In the genomic region with DNA sequence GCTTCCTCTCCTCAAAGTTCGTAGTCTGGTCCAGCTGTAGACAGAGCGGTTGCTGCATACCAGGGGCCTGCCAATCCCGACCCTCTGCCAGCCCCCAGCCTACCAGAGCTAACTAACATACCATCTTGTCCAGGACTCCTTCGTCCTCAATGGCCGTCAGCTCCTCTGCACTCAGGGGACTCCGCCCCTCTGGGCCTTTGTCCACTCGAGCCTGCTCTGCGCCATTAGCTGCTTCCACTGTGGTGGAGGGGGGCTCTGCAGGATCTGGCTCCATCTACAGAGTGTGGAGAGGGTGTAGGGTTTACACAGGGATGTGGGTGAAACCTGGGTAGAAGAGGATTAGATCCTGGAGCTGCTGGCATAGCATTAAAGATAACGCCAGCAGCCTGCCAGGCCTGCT, we compare ENCODE assay signal across 19 mouse cellular contexts. TPM values are rescaled to one million over a fixed set of nuclear protein-coding genes. Genes with fewer than 3 reads are reported as not detected.
DNase-seq lines count a peak whose midpoint lies in the region; ATAC-seq and TF ChIP-seq lines count a peak whose summit lies in the region.
"Had no signal": no experiment of that assay in that cellular context is flagged by ENCODE, and none has a peak within 500 bp of the region (broad histone marks: within the 10 kb centered on the region; RNA-seq: fewer than 3 reads in every experiment).

No protein-coding gene starts in this region.

- TF ChIP-seq EP300 in heart, adult 2 months (IDR thresholded peaks at IDR 0.05; ENCODE audit: insufficient read depth, low read depth, low read length), result no peak

- no peaks in the 10 kb centered on the region for H3K9me3 ChIP-seq in hindbrain, postnatal 0 days (ENCODE audit: low read length)
- no peaks in the 10 kb centered on the region for H3K9me3 ChIP-seq in hindbrain, embryonic 14.5 days (ENCODE audit: control insufficient read depth, low read length)
- H3K9me3 ChIP-seq: embryonic facial prominence, embryonic 10.5 days; forebrain, embryonic 13.5 days; heart, embryonic 13.5 days had no signal

- peak; percentile 20 for DNase-seq in cerebellum, adult 9-10 months
- no peak for DNase-seq in cerebellum, postnatal 4 days (ENCODE audit: low spot score in 2 of 2)
- peak in 1 of 2 experiments; percentile 49 for DNase-seq in heart, adult 2 months
- no peak for DNase-seq in heart, postnatal 25 days (ENCODE audit: low spot score)
- DNase-seq in hindbrain, postnatal 0 days (ENCODE audit: low spot score), result no peak
- DNase-seq in hindbrain, embryonic 14.5 days (ENCODE audit: low spot score), result no peak
- DNase-seq: adrenal gland, postnatal 14 days; cerebellum, postnatal 36 days; forebrain, postnatal 0 days; kidney, adult 11 months; kidney, adult 9 months had no signal

- H3K79me2 ChIP-seq in heart, adult 2 months (replicated peaks; ENCODE audit: control insufficient read depth, insufficient read depth, low read length), result no peaks in the 10 kb centered on the region
- H3K79me2 ChIP-seq in myocyte (ENCODE audit: control insufficient read depth, insufficient read depth), result no peaks in the 10 kb centered on the region

- H3K36me3 ChIP-seq in heart, adult 2 months (ENCODE audit: control insufficient read depth, insufficient read depth, low read length), result peaks cover 2% of the 10 kb centered on the region; the same call in 1 of the 2 replicates
- 0 out of 2 replicates have a peak, but pooled peaks cover 6% of the 10 kb centered on the region for H3K36me3 ChIP-seq in hindbrain, postnatal 0 days (ENCODE audit: insufficient read depth, low read length)
- peaks cover 3% of the 10 kb centered on the region; the same call in 1 of the 2 replicates for H3K36me3 ChIP-seq in hindbrain, embryonic 14.5 days (replicated peaks; ENCODE audit: control insufficient read depth, insufficient read depth)
- H3K36me3 ChIP-seq in myocyte (ENCODE audit: control insufficient read depth, insufficient read depth), result peaks cover 50% of the 10 kb centered on the region

- H3K27ac ChIP-seq in heart, adult 2 months, result peak overlapping the region; percentile 91
- H3K27ac ChIP-seq in hindbrain, postnatal 0 days, result peak overlapping the region; percentile 29; the same call in 1 of the 2 replicates
- no peak overlapping the region for H3K27ac ChIP-seq in hindbrain, embryonic 14.5 days
- H3K27ac ChIP-seq: embryonic facial prominence, embryonic 10.5 days; forebrain, embryonic 13.5 days; heart, embryonic 13.5 days had no signal

- WGBS in heart, adult 2 months, result 60% methylated on average over 9 of the region's 9 CpGs
- 68% methylated on average over 9 of the region's 9 CpGs for WGBS in hindbrain, postnatal 0 days
- WGBS in hindbrain, embryonic 14.5 days, result 81% methylated on average over 9 of the region's 9 CpGs

- ATAC-seq in hindbrain, postnatal 0 days, result no peak
- ATAC-seq in hindbrain, embryonic 14.5 days (ENCODE audit: low FRiP score), result no peak
- ATAC-seq in monocyte, adult 5-6 weeks (replicated peaks; ENCODE audit: insufficient number of reproducible peaks, low FRiP score, low TSS enrichment, poor library complexity, severe bottlenecking), result no peak
- ATAC-seq: activated CD4-positive, CD25-positive, alpha-beta regulatory T cell, adult 4 months; forebrain, embryonic 13.5 days; forebrain, postnatal 0 days; hindbrain, embryonic 16.5 days; Patski had no signal

- 0 out of 2 replicates have a peak, but pooled peaks have one; percentile 23 for TF ChIP-seq POLR2A in heart, adult 2 months (IDR thresholded peaks at IDR 0.05; ENCODE audit: insufficient read depth, low read depth, low read length)
- no peak for TF ChIP-seq POLR2A in myocyte (IDR thresholded peaks at IDR 0.05; ENCODE audit: insufficient read length, low read depth)

- H3K9ac ChIP-seq in heart, adult 2 months (ENCODE audit: low read depth, low read length), result peak overlapping the region; percentile 25
- no peak overlapping the region for H3K9ac ChIP-seq in hindbrain, postnatal 0 days (replicated peaks; ENCODE audit: low read length)
- no peak overlapping the region for H3K9ac ChIP-seq in hindbrain, embryonic 14.5 days
- H3K9ac ChIP-seq: forebrain, embryonic 13.5 days; forebrain, postnatal 0 days had no signal

- no peak overlapping the region for H3K4me2 ChIP-seq in hindbrain, postnatal 0 days (ENCODE audit: low read depth, low read length)
- no peak overlapping the region for H3K4me2 ChIP-seq in hindbrain, embryonic 14.5 days (replicated peaks)
- H3K4me2 ChIP-seq in myocyte (ENCODE audit: low read depth), result peak overlapping the region; percentile 81
- H3K4me2 ChIP-seq: forebrain, embryonic 13.5 days had no signal

- peaks cover 1% of the 10 kb centered on the region; the same call in 1 of the 2 replicates for H3K4me1 ChIP-seq in heart, adult 2 months (ENCODE audit: control insufficient read depth, insufficient read depth, low read length)
- no peaks in the 10 kb centered on the region for H3K4me1 ChIP-seq in hindbrain, postnatal 0 days (ENCODE audit: insufficient read depth, low read length)
- H3K4me1 ChIP-seq in hindbrain, embryonic 14.5 days (replicated peaks; ENCODE audit: control insufficient read depth, insufficient read depth, low read length), result no peaks in the 10 kb centered on the region
- H3K4me1 ChIP-seq: forebrain, embryonic 13.5 days had no signal

- no peaks in the 10 kb centered on the region for H3K27me3 ChIP-seq in heart, adult 2 months (ENCODE audit: control insufficient read depth, insufficient read depth, low read length)
- no peaks in the 10 kb centered on the region for H3K27me3 ChIP-seq in hindbrain, postnatal 0 days (ENCODE audit: insufficient read depth, low read length)
- no peaks in the 10 kb centered on the region for H3K27me3 ChIP-seq in hindbrain, embryonic 14.5 days (ENCODE audit: control insufficient read depth, insufficient read depth, low read length)
- no peaks in the 10 kb centered on the region for H3K27me3 ChIP-seq in myocyte (ENCODE audit: control insufficient read depth, insufficient read depth, insufficient read length)
- H3K27me3 ChIP-seq: forebrain, embryonic 13.5 days; heart, embryonic 13.5 days; Patski had no signal

- TF ChIP-seq CTCF in heart, adult 2 months (IDR thresholded peaks at IDR 0.05), result no peak
- no peak for TF ChIP-seq CTCF in hindbrain, postnatal 0 days (IDR thresholded peaks at IDR 0.05; ENCODE audit: low read depth)

- H3K4me3 ChIP-seq in heart, adult 2 months, result peak overlapping the region; percentile 32
- no peak overlapping the region for H3K4me3 ChIP-seq in hindbrain, postnatal 0 days (ENCODE audit: low read length)
- H3K4me3 ChIP-seq in hindbrain, embryonic 14.5 days (replicated peaks; ENCODE audit: low read length), result no peak overlapping the region
- peak overlapping the region; percentile 12 for H3K4me3 ChIP-seq in myocyte
- H3K4me3 ChIP-seq: embryonic facial prominence, embryonic 10.5 days; forebrain, embryonic 13.5 days; heart, embryonic 13.5 days had no signal

- H3ac ChIP-seq in myocyte (ENCODE audit: control insufficient read depth, insufficient read length), result no peak overlapping the region

- intact Hi-C loops in heart, adult 2 months (cut with DNase I), result no loop called here
- intact Hi-C loops in heart, postnatal 25 days (cut with DNase I), result no loop called here

TF ChIP-seq in myocyte, 11 proteins besides CTCF, POLR2A, EP300 and RAD21 (continues in another document):
- TF ChIP-seq MAX (IDR thresholded peaks at IDR 0.05; ENCODE audit: low read depth), result no peak
- no peak for TF ChIP-seq REST (IDR thresholded peaks at IDR 0.05; ENCODE audit: insufficient read depth, insufficient read length)
- TF ChIP-seq MYOG (IDR thresholded peaks at IDR 0.05; ENCODE audit: control insufficient read depth in 1 of 3, insufficient read depth in 1 of 3, insufficient read length in 2 of 3, low read depth in 2 of 3), result no peak
- no peak for TF ChIP-seq USF1 (IDR thresholded peaks at IDR 0.05; ENCODE audit: low read depth)
- TF ChIP-seq MYOD1 (IDR thresholded peaks at IDR 0.05; ENCODE audit: control insufficient read depth in 1 of 3, insufficient read length in 2 of 3, low read depth in 2 of 3), result no peak
- no peak for TF ChIP-seq POLR2AphosphoS2 (IDR thresholded peaks at IDR 0.05; ENCODE audit: insufficient read length, low read depth)

RNA-seq across cellular contexts. Expression of a gene that starts 11.7 kb away (rescaled TPM):
- total RNA-seq in heart, adult 2 months (2021), result 10 to 100 TPM; 41.7 to 42.8 TPM
- 67.8 and 78.3 TPM in 2 replicates for polyA plus RNA-seq in heart, adult 2 months (2012; rRNA removed)
- total RNA-seq in heart, postnatal 25 days (2021), result 10 to 100 TPM; 40.6 to 44.9 TPM
- total RNA-seq in hindbrain, postnatal 0 days (2014; rRNA removed), result 321 and 384 TPM in 2 replicates
- polyA plus RNA-seq in hindbrain, postnatal 0 days (2015; fragmentation: Nextera tagmentation; extraction: Ambion mirVana), result 359 and 389 TPM in 2 replicates
- 105 and 122 TPM in 2 replicates for polyA plus RNA-seq in hindbrain, embryonic 14.5 days (2014; fragmentation: Nextera tagmentation; extraction: Ambion mirVana)
- 270 TPM for polyA plus RNA-seq in myocyte (2012; fragmentation: generic; extraction: Trizol)
- 3.0 to 22.8 TPM (median 7.5 TPM) in 3 replicates for total RNA-seq in monocyte, adult 5-6 weeks (2017)

RNA-seq across cellular contexts. Expression of a gene that starts 14.2 kb away (rescaled TPM):
- 100 to 1,000 TPM; 137 to 154 TPM for total RNA-seq in heart, adult 2 months (2021)
- polyA plus RNA-seq in heart, adult 2 months (2012; rRNA removed), result 159 and 167 TPM in 2 replicates
- total RNA-seq in heart, postnatal 25 days (2021), result 100 to 1,000 TPM; 170 to 174 TPM
- 7.7 and 10.0 TPM in 2 replicates for total RNA-seq in hindbrain, postnatal 0 days (2014; rRNA removed)
- 10.7 and 12.8 TPM in 2 replicates for polyA plus RNA-seq in hindbrain, postnatal 0 days (2015; fragmentation: Nextera tagmentation; extraction: Ambion mirVana)
- 15.0 and 17.3 TPM in 2 replicates for polyA plus RNA-seq in hindbrain, embryonic 14.5 days (2014; fragmentation: Nextera tagmentation; extraction: Ambion mirVana)
- polyA plus RNA-seq in myocyte (2012; fragmentation: generic; extraction: Trizol), result 141 TPM
- 1.4 to 6.2 TPM (median 2.6 TPM) in 3 replicates for total RNA-seq in monocyte, adult 5-6 weeks (2017)

RNA-seq across cellular contexts. Expression of a gene that starts 21.6 kb away (rescaled TPM):
- 10 to 100 TPM; 23.4 to 23.6 TPM for total RNA-seq in heart, adult 2 months (2021)
- polyA plus RNA-seq in heart, adult 2 months (2012; rRNA removed), result 20.1 and 22.2 TPM in 2 replicates
- 10 to 100 TPM; 29.4 to 30.6 TPM for total RNA-seq in heart, postnatal 25 days (2021)
- 9.4 and 11.7 TPM in 2 replicates for total RNA-seq in hindbrain, postnatal 0 days (2014; rRNA removed)
- 14.6 and 15.3 TPM in 2 replicates for polyA plus RNA-seq in hindbrain, postnatal 0 days (2015; fragmentation: Nextera tagmentation; extraction: Ambion mirVana)
- polyA plus RNA-seq in hindbrain, embryonic 14.5 days (2014; fragmentation: Nextera tagmentation; extraction: Ambion mirVana), result 5.7 and 6.9 TPM in 2 replicates
- 5.8 TPM for polyA plus RNA-seq in myocyte (2012; fragmentation: generic; extraction: Trizol)
- 0.68 to 5.5 TPM (median 2.3 TPM) in 3 replicates for total RNA-seq in monocyte, adult 5-6 weeks (2017)
- polyA plus RNA-seq: activated CD4-positive, CD25-positive, alpha-beta regulatory T cell, adult 4 months had no signal

RNA-seq across cellular contexts. Expression of a gene that starts 38.1 kb away (rescaled TPM):
- under 1 TPM in 1 of 2 experiments, not detected in 1; 0.09 TPM for total RNA-seq in heart, adult 2 months (2021)
- polyA plus RNA-seq in heart, adult 2 months (2012; rRNA removed), result 0.23 and 0.25 TPM in 2 replicates
- not detected for total RNA-seq in heart, postnatal 25 days (2021)
- total RNA-seq in hindbrain, postnatal 0 days (2014; rRNA removed), result 30.4 and 34.8 TPM in 2 replicates
- polyA plus RNA-seq in hindbrain, postnatal 0 days (2015; fragmentation: Nextera tagmentation; extraction: Ambion mirVana), result 18.5 and 21.2 TPM in 2 replicates
- polyA plus RNA-seq in hindbrain, embryonic 14.5 days (2014; fragmentation: Nextera tagmentation; extraction: Ambion mirVana), result 0.67 and 0.81 TPM in 2 replicates
- 0.62 TPM for polyA plus RNA-seq in myocyte (2012; fragmentation: generic; extraction: Trizol)
- 0.29 to 3.8 TPM in 2 of 3 replicates, not detected in the other for total RNA-seq in monocyte, adult 5-6 weeks (2017)

Comparison
In these comparisons a context has a peak if more than half of its experiments do, and no peak if none do; other contexts are left out.
1. H3K4me3 ChIP-seq: peak in heart, adult 2 months (single experiment) and myocyte (single experiment); none in hindbrain, postnatal 0 days (single experiment) and hindbrain, embryonic 14.5 days (single experiment).
2. RNA of a gene that starts 14.2 kb away (total RNA-seq): 170 to 174 TPM in heart, postnatal 25 days and 137 to 154 TPM in heart, adult 2 months; 7.7 to 10.0 TPM in hindbrain, postnatal 0 days and 1.4 to 6.2 TPM in monocyte, adult 5-6 weeks; every median in the first group is over 10 times any median in the second.